Mouse (Mus musculus): ENCODE measurements around the gene Mrpl39. TPM values are rescaled to one million over a fixed set of nuclear protein-coding genes. Genes with fewer than 3 reads are reported as not detected.

The Mrpl39 gene
- 40.1 and 61.8 TPM in 2 replicates for total RNA-seq (2017)

DNA sequence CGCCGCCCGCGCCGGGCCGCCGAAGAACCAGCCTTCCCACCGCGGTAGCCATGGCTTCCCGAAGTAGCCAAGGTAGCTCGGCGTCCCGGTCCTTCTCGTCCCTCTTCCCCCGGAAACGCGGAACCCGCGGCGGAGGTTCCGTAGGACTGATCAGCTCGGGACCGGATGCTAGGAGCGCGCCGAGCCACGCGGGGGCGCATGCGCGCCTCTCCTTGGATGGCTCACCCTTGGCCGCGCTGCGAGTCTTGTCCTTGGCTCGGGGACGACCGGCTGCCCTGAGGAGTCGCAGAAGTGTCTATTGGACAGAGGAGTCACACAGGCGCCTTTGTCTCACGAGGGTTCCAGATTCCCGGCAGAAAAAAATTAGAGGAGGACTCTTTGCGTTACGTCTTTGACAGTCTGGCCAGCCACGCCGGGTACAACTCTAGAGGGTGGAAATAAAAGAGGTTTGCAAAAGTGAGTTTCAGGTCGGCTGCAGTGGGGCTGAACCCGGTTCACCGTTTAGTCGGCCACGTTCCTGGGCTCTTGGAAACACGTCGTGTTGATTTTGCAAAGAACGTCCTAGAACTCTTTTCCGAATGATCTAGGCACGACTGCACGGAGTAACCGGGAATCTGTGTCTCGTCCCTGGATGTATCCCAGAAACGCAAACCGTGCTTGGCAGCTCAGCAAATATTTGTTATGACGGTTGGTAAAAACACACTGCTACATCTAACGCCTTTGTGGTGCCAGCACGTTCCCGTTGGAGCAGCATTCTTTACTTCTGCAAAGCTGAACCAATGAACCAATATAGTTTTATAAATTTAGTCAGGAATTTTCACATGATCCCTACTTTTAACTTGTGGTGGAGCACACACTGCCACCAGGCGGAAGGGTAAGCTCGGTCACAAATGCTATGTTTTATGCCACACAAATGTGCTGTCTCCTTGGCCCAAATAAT lies at the start of gene Mrpl39:
Gene Mrpl39, minus strand, starts transcription at position 577 of the 940 bp plus-strand sequence.
- peak; percentile 93 to 96 for ATAC-seq (replicated peaks in 1 of 2; ENCODE audit: insufficient read depth in 1 of 2, low FRiP score in 2 of 2, low TSS enrichment in 1 of 2, low read depth in 1 of 2, poor library complexity in 2 of 2, severe bottlenecking in 2 of 2)

DNA sequence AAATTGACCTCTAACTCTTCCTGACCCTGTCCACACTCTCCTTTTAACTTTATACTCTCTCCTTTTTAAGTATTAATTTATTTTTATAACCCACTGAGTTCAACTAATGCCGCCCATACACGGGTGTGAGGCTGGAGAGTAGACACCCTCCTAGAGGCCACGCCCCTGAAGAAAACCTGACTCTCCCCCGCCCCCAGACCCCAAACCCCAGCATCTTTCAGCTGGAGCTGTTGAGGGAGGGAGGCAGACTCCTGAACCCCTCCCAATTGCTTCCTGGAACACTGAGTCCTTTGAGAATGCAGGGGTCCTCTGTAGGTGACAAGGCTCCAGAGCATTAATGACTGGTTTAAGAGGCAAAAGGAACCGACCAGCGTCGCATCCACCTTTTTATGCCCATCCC lies 49.4 kb upstream of the Mrpl39 start:
- ATAC-seq (replicated peaks in 1 of 2; ENCODE audit: insufficient read depth in 1 of 2, low FRiP score in 2 of 2, low TSS enrichment in 1 of 2, low read depth in 1 of 2, poor library complexity in 2 of 2, severe bottlenecking in 2 of 2), result no peak

DNA sequence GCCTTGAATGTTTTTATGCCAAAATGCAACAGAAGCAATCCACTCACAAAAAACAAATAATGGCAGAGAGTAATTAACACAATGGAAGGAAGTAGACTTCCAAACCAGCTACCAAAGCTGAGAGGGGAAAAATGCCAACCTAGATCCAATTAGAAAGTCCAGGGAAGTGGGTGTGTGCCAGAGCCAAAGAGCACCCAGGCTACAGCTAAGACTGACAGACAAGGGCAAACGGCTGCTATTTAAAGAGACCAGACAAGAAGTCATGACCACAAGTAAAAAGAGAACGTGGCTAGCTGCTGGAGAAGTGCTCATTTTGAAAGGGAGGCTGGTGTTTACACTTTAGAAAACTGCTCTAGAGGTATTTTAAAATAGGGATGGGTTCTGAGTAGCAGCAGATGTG lies 47.7 kb upstream of the Mrpl39 start:
- ATAC-seq (replicated peaks in 1 of 2; ENCODE audit: insufficient read depth in 1 of 2, low FRiP score in 2 of 2, low TSS enrichment in 1 of 2, low read depth in 1 of 2, poor library complexity in 2 of 2, severe bottlenecking in 2 of 2), result peak in 1 of 2 experiments; percentile 58; a peak in 3 of 4 replicates

DNA sequence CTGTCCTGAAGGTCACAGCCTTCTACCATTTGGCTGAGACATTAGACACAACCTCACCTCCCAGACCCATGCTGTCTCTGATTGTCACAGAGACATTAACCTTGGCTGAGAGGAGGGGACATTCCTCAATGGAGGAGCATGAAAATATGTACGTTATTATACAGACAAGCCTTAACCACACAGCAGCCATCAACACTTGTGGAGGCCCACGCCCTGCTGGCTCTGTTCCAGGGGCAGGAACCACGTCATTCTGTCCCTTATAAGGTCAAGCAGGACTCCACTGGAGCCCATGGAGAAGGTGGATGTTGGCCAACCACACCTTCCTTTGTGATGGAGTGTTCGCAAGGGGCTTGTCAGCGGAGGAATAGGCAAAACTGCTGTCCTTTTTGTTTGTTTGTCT lies 44.2 kb upstream of the Mrpl39 start:
- ATAC-seq (replicated peaks in 1 of 2; ENCODE audit: insufficient read depth in 1 of 2, low FRiP score in 2 of 2, low TSS enrichment in 1 of 2, low read depth in 1 of 2, poor library complexity in 2 of 2, severe bottlenecking in 2 of 2), result no peak

DNA sequence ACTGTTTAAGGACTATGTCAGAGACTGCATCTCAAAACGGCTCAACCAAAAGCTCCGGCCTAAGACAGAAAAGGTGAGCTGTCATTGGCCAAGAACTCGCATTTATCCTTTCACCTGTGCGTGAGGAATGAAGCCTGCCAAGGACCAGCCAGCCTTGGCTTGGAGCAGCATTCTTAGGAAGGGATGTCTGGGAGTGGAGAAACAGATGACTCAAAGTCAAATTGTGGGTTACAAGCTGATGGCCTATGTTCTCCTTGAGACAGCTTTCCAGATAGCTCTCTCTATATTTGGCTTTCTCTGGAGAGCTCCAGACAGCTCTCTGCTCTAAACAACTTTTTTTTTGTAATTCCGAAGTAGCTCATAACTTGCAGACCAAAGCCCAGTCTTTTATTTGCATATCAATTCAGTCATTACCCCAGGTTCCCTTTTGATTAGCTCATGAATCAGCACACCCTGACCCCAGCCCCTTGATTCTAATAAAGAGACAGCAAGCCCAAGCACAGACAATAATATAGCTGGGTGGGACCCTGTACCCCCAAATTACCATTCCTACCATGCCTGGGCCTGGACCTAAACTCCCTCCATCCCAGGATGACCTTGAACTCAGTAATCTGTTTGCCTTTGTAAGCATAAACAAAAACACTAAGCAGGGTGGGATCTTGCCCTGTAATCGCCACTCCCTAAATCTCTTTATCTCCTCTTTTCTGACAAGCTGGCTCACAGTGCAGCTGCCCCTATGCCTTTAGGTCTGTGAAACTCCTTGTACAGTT lies 43.5 kb upstream of the Mrpl39 start:
- ATAC-seq (replicated peaks in 1 of 2; ENCODE audit: insufficient read depth in 1 of 2, low FRiP score in 2 of 2, low TSS enrichment in 1 of 2, low read depth in 1 of 2, poor library complexity in 2 of 2, severe bottlenecking in 2 of 2), result no peak

DNA sequence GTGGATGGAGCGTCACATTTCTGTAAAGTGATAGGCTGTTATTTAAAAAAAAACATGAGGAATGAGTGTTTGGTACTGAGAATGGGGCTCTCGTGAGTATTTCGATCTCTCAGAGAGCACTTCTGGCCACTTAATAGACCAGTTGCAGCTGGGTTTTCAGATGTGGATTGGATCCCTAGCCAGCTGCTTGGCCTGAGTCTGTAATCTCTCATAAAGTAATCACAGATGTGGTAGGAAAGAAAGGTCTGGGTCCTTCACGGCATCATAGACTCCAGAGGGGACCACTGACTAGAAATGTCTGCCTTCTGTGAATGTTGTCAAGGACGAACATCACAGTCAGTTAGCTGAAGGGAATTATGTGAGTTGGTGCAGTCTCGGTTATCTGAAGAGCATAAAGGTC lies 42.9 kb upstream of the Mrpl39 start:
- no peak for ATAC-seq (replicated peaks in 1 of 2; ENCODE audit: insufficient read depth in 1 of 2, low FRiP score in 2 of 2, low TSS enrichment in 1 of 2, low read depth in 1 of 2, poor library complexity in 2 of 2, severe bottlenecking in 2 of 2)

DNA sequence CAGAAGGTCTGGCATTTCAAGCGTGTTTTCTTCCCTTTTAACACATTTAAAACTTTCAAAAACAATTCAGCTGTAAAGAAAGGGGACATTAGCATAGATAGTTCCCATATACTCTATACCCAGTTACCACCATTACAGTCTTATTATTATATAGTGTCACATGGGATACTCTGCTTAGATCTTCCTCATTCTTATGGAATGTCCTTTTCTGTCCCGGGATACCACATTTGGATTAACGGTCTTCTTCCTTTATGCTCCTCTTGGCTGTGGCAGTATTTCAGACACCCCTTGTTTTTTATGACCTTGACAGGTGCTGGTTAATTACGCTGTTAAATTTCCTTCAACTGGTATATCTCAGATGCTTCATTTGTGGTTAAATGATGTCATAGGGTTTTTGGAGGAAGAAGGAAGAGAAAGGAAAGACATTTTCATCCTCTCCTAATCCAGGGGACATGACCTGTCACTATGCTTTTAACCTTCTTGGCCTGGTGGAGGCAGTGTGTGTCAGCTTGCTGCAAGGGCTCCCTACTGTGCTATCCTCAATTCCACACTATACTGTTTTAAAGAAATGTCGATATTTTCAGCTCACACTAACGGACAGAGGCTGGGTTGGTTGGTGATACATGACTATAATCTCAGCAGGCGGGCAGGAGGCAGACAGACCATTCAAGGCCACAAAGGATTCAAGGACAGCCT lies 40.7 kb upstream of the Mrpl39 start:
- ATAC-seq (replicated peaks in 1 of 2; ENCODE audit: insufficient read depth in 1 of 2, low FRiP score in 2 of 2, low TSS enrichment in 1 of 2, low read depth in 1 of 2, poor library complexity in 2 of 2, severe bottlenecking in 2 of 2), result peak; percentile 30 to 46; a peak in 2 of 4 replicates

DNA sequence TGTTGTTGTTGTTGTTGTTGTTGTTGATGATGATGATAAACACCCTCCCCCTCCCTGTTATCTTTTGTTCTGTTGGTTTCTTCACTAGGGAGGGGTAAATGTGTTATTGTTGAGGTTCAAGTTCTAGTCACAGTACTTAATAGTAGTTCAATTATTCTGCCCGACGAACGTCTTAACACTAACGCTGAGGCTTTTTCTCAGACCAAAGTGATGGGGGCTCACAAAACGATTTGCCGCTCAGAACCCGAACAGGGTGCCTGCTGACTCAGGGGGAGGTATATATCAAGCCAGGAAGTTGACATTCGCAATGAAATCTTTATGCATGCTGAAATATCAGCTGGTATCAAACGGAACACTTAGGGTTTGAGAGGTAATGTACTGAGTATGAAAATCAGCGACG lies 39.8 kb upstream of the Mrpl39 start:
- ATAC-seq (replicated peaks in 1 of 2; ENCODE audit: insufficient read depth in 1 of 2, low FRiP score in 2 of 2, low TSS enrichment in 1 of 2, low read depth in 1 of 2, poor library complexity in 2 of 2, severe bottlenecking in 2 of 2), result no peak

DNA sequence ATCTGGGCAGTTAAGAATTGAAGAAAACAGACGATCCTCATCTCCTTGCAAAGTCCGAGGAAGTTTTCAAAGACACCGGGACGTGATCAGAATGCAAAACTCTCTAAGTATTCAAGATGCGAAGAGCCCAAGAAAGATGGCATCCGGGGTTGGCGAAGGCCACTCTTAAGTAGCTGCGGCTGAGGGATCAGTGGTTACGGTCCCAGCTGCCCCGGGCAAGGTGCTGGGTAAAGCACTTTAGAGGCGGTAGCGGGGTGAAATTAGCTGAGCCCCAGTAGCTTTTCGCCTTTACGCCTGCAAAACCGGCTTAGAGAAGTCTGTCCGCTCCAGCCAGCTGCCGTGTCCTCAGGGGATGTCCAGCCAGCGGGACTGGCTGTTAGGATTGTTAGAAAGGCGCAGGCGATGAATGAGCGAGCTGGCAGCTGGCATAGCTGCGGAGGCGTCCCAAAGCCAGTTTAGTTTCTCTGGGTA lies 39.3 kb upstream of the Mrpl39 start:
- ATAC-seq (replicated peaks in 1 of 2; ENCODE audit: insufficient read depth in 1 of 2, low FRiP score in 2 of 2, low TSS enrichment in 1 of 2, low read depth in 1 of 2, poor library complexity in 2 of 2, severe bottlenecking in 2 of 2), result peak; percentile 62 to 68

DNA sequence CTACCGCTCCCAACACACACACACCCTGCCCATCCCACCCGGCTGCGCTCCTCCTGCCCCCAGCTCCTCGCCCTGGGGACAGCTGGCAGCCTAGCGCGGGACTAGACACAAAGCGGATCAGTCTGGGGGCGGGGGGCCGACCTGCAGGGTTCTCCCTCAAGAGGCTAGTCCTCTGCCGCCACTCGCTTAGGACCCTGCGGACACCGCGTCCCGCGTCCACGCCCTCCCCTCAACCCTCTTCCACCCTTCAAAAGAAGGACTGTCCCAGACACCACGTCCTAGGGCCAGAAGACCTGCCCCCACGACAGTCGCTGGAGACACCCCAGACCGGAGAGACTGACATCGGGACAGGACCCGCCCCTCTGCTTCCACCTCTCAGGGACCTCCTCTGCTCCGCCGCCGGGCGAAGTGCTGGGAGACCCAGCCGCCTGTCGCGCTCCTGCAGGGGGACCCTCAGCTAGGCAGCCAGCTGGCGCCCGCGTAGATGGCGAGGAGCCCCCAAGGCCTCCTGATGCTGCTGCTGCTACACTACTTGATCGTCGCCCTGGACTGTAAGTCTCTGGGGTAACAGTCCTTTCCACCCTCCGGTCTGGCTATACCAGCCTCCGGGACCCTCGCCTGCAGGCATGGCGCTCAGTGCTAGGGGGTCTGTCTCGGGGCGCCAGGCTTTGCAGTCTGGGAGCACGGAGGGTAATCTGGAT lies 38.6 kb upstream of the Mrpl39 start, which contains the start of gene Jam2:
Gene Jam2, plus strand, starts transcription at position 121 of the 701 bp plus-strand sequence.
- peak; percentile 72 to 74 for ATAC-seq (replicated peaks in 1 of 2; ENCODE audit: insufficient read depth in 1 of 2, low FRiP score in 2 of 2, low TSS enrichment in 1 of 2, low read depth in 1 of 2, poor library complexity in 2 of 2, severe bottlenecking in 2 of 2)

DNA sequence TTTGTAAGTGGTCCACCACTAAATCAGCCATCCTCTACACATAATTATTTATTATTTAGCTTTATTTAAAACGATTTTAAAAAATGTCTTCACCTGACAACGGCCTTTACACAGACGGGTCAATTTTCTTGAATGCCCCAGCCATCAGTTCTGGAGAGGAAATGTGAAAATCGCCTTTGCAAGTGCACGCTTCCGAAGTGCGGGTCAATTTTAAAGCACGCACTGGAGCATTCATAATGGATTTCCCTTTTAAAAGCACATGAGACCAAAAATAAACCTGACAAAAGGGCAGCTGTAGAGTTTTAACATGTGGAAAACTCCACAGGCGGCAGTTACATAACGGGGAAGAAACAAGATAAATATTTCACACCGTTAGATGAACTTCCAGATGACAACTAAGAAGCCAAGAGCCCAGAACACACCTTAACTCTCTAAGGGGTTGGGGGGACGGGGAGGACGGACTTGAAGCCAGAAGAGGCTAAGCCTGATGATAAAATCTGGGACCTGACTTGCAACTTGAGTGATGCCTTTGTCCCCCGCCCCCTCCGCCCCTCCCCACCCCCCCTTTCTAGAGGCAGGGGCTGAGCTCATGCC lies 37.8 kb upstream of the Mrpl39 start:
- no peak for ATAC-seq (replicated peaks in 1 of 2; ENCODE audit: insufficient read depth in 1 of 2, low FRiP score in 2 of 2, low TSS enrichment in 1 of 2, low read depth in 1 of 2, poor library complexity in 2 of 2, severe bottlenecking in 2 of 2)

DNA sequence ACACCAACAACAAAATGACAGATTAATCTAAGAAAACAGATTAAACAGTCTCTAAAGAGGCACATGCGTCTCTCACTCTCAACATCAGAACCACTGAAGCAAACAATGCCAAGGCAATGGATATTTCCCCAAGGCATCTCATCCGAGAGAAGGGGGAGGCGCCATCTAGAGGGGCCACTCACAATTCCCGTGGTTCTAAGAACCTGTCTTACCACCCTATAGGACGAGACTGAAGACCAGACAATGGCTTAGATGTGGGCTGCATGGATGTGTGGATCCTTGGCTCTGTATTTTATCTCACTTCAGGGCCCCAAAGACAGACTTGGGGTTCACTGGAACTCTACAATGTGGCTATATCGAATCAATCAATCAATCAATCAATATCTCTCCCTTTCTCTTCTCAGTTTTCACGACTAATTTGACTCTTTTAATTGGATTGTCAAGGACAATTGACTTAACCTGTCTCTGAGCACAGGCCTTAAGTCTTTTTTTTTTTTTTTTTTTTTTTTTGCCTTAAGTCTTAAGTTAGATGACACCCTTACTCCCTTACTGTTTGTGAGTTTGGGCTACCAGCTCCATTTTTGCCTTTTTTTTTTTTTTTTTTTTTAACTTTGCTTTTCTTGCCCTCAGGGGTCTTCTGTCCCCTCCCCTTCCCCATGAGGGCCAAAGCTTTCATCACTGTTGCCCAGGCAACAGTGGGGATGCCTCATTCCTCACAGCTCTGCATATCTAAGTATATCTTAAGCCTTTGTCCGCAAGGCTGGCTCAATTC lies 37.1 kb upstream of the Mrpl39 start:
- no peak for ATAC-seq (replicated peaks in 1 of 2; ENCODE audit: insufficient read depth in 1 of 2, low FRiP score in 2 of 2, low TSS enrichment in 1 of 2, low read depth in 1 of 2, poor library complexity in 2 of 2, severe bottlenecking in 2 of 2)

DNA sequence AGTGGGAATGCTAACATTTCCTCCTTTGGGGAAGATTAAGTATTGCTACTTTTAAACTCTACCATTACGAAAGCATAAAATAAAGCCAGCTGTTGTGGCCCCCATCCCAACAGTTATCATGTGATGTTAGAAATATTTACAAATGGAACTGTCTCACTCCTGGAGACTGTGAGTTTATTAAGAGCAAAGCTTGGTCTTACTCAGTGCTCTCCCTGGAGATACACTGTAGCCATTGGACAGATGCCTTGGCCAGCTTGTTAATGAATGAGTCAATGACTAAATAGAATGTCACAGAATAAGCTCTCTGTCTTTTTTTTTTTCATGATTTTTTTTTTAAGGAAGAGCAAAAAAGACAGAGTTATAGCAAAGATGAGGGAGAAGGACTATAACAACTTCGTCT lies 35.9 kb upstream of the Mrpl39 start:
- ATAC-seq (replicated peaks in 1 of 2; ENCODE audit: insufficient read depth in 1 of 2, low FRiP score in 2 of 2, low TSS enrichment in 1 of 2, low read depth in 1 of 2, poor library complexity in 2 of 2, severe bottlenecking in 2 of 2), result no peak

DNA sequence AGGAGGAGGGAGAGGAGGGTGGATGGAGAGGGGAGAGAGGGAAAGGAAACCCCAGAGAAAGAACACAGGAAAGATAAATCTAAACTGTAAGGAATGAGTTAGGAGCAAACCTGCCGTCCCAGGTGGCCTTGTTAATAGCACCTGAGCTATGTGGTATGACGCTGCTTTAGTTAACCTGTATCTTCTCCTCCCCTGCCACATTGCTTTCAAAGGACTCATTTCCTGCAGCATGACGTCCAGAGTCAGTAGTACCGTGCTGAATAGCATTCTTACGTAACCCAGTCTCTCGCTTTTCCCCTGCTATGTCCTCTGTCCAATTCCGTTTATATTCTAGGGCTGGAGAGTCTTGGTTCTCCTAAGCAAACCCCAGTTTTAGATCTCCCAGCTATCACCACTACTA lies 35.3 kb upstream of the Mrpl39 start:
- ATAC-seq (replicated peaks in 1 of 2; ENCODE audit: insufficient read depth in 1 of 2, low FRiP score in 2 of 2, low TSS enrichment in 1 of 2, low read depth in 1 of 2, poor library complexity in 2 of 2, severe bottlenecking in 2 of 2), result no peak

DNA sequence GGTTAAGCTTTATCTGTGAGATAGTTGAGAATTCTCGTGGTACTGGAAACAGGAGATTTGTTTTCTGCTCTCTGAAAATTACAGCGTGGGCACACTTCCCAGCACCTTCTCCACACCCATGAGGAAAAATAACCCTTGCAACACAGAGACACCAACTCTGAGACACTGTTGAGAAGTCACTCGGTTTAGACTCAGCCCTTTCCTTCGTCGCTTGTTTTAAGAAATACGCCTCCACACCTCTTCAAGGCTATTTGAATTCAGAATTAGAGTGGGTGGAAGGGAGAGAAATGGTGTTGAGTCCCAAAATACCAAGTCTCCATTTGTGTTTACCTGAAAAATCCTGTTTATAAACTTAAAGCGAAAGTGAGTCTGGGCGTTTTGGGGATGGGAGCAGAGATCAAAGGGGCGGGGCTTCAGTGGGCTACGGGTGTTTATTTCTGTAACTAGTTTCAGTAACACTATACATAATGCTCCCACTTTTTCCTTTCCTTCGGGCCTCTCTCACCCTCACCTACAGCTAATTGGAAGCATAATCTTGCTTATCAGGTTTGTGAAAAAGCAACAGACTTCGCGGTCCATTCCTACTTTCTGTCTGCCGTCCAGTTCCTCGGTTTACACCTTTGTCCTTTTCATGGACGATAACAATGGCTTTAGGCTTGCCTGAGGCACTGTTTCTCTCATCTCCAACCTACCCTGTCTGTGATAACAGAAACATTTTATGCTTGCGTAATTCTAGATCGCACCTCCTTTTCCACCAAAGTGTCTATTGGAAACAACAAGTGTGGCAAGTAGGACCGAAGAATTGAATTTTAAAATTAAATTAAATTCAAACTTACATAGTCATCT lies 34.3 kb upstream of the Mrpl39 start:
- ATAC-seq (replicated peaks in 1 of 2; ENCODE audit: insufficient read depth in 1 of 2, low FRiP score in 2 of 2, low TSS enrichment in 1 of 2, low read depth in 1 of 2, poor library complexity in 2 of 2, severe bottlenecking in 2 of 2), result no peak
